Mouse (Mus musculus) heart, embryonic 15.5 days (tissue): ENCODE results near the gene Atp8b2. TPM values are rescaled to one million over a fixed set of nuclear protein-coding genes. Genes with fewer than 3 reads are reported as not detected.

ENCODE experiments used
- ATAC-seq: fragments of 200-750 bp; cut with Nextera tagmentation; replicated peaks from 2 replicates; pipeline ENCODE4 v1.8.0; 2017; ENCODE audit warnings: low read depth, moderate TSS enrichment; ENCODE audit not compliant: insufficient number of reproducible peaks, insufficient read depth, low FRiP score
- H3K27ac ChIP-seq: fragments of 300-500 bp; sonication (generic); 2 replicates; pipeline ENCODE4 v1.5.1; 2015; ENCODE audit warnings: mild to moderate bottlenecking, inconsistent platforms
- H3K27me3 ChIP-seq: fragments of 300-500 bp; sonication (generic); 2 replicates; pipeline ENCODE4 v1.6.1; 2015; ENCODE audit warnings: inconsistent platforms
- H3K36me3 ChIP-seq: fragments of 300-500 bp; sonication (generic); 2 replicates; pipeline ENCODE4 v1.6.1; 2015; ENCODE audit warnings: mild to moderate bottlenecking, inconsistent platforms
- H3K4me1 ChIP-seq: fragments of 300-500 bp; sonication (generic); replicated peaks from 2 replicates; pipeline ENCODE4 v1.6.1; 2015; ENCODE audit warnings: inconsistent platforms
- H3K4me2 ChIP-seq: fragments of 300-500 bp; sonication (generic); 2 replicates; pipeline ENCODE4 v1.6.1; 2015; ENCODE audit warnings: inconsistent platforms, mild to moderate bottlenecking, moderate library complexity
- H3K4me3 ChIP-seq: fragments of 300-500 bp; sonication (generic); 2 replicates; pipeline ENCODE4 v1.5.1; 2015; ENCODE audit warnings: mild to moderate bottlenecking, inconsistent platforms
- H3K9ac ChIP-seq: fragments of 300-500 bp; sonication (generic); 2 replicates; pipeline ENCODE4 v1.6.1; 2015; ENCODE audit warnings: mild to moderate bottlenecking, inconsistent platforms
- H3K9me3 ChIP-seq: fragments of 300-500 bp; sonication (generic); replicated peaks from 2 replicates; pipeline ENCODE4 v1.6.1; 2016; ENCODE audit warnings: inconsistent platforms
- WGBS: fragments of 180-500 bp; shearing (Covaris S2); methylation state at CpG from one replicate; pipeline ENCODE4 v1.1.7; 2015; ENCODE audit warnings: mixed read lengths; 5-methylcytosine and 5-hydroxymethylcytosine counted together
- polyA plus RNA-seq: library from polyadenylated mRNA; unstranded; fragments of >200 nt; fragmentation: Nextera tagmentation; extraction: Ambion mirVana; gene quantifications from 2 replicates; pipeline ENCODE4 v1.2.1, GENCODE M21; 2015

Atp8b2 gene
- polyA plus RNA-seq, 1 experiment from 2014 or later, result 9.9 TPM

- peaks cover 26% of the 10 kb centered on the region for H3K27me3 ChIP-seq
- H3K4me1 ChIP-seq, result peaks cover 14% of the 10 kb centered on the region
- H3K9ac ChIP-seq, result no peak overlapping the region
- no peak for ATAC-seq
- no peaks in the 10 kb centered on the region for H3K36me3 ChIP-seq
- no peak overlapping the region for H3K4me3 ChIP-seq
- H3K4me2 ChIP-seq, result no peak overlapping the region
- 40% methylated on average over 3 of the region's 3 CpGs for WGBS
- no peaks in the 10 kb centered on the region for H3K9me3 ChIP-seq
- H3K27ac ChIP-seq, result no peak overlapping the region
These were observed 45.9 kb downstream of the Atp8b2 start for GRCm38 (mm10) chr3:89917408-89917807.

- no peak for ATAC-seq
- Histone ChIP-seq H3K9ac (no peak overlapping the region), H3K36me3 (no peaks in the 10 kb centered on the region), H3K27ac (no peak overlapping the region), H3K9me3 (no peaks in the 10 kb centered on the region), H3K27me3 (peaks cover 32% of the 10 kb centered on the region), H3K4me3 (no peak overlapping the region), H3K4me1 (peaks cover 18% of the 10 kb centered on the region), H3K4me2 (no peak overlapping the region)
- WGBS, result 70% methylated on average over 1 of the region's 1 CpGs
These were observed 46.7 kb downstream of the Atp8b2 start for GRCm38 (mm10) chr3:89916622-89917021.

GRCm38 (mm10) chr3:89914700-89915099, 48.6 kb downstream of the Atp8b2 start:
- Histone ChIP-seq H3K36me3 (no peaks in the 10 kb centered on the region), H3K4me2 (no peak overlapping the region), H3K9me3 (no peaks in the 10 kb centered on the region), H3K9ac (no peak overlapping the region), H3K4me1 (peaks cover 18% of the 10 kb centered on the region), H3K4me3 (no peak overlapping the region), H3K27ac (no peak overlapping the region), H3K27me3 (peaks cover 43% of the 10 kb centered on the region)
- ATAC-seq, result no peak
- WGBS, result 61% methylated on average over 4 of the region's 4 CpGs

- H3K4me2 ChIP-seq, result peak within 1 kb of the TSS; percentile 95
These were observed 50.5 kb downstream of the Atp8b2 start, which contains the start of gene Il6ra for GRCm38 (mm10) chr3:89912543-89913391. Gene Il6ra, minus strand, starts transcription at chr3:89913196.

GRCm38 (mm10) chr3:89912108-89912542, 51.2 kb downstream of the Atp8b2 start:
- Histone ChIP-seq H3K27ac (no peak overlapping the region), H3K9ac (no peak overlapping the region), H3K4me3 (peak overlapping the region; percentile 53), H3K9me3 (no peaks in the 10 kb centered on the region), H3K4me2 (peak overlapping the region; percentile 95; the same call in 1 of the 2 replicates), H3K36me3 (no peaks in the 10 kb centered on the region), H3K4me1 (peaks cover 18% of the 10 kb centered on the region), H3K27me3 (peaks cover 43% of the 10 kb centered on the region)
- 34% methylated on average over 6 of the region's 6 CpGs for WGBS
- no peak for ATAC-seq

More at GRCm38 (mm10) chr3:89912543-89913391, 50.5 kb downstream of the Atp8b2 start, which contains the start of gene Il6ra:
- Histone ChIP-seq H3K27ac (peak within 1 kb of the TSS; percentile 41; the same call in 1 of the 2 replicates), H3K9me3 (no peaks in the 10 kb centered on the region), H3K9ac (peak within 1 kb of the TSS; percentile 55), H3K27me3 (peaks cover 43% of the 10 kb centered on the region), H3K36me3 (no peaks in the 10 kb centered on the region), H3K4me1 (peaks cover 18% of the 10 kb centered on the region), H3K4me3 (peak within 1 kb of the TSS; percentile 53)
- WGBS, result 1% methylated on average over 75 of the region's 75 CpGs
- ATAC-seq, result peak; percentile 84

GRCm38 (mm10) chr3:89911207-89911606, 52.1 kb downstream of the Atp8b2 start:
- 89% methylated on average over 3 of the region's 3 CpGs for WGBS
- no peak for ATAC-seq
- H3K27me3 ChIP-seq, result peaks cover 43% of the 10 kb centered on the region
- no peak overlapping the region for H3K27ac ChIP-seq
- no peak overlapping the region for H3K4me3 ChIP-seq
- no peak overlapping the region for H3K9ac ChIP-seq
- no peaks in the 10 kb centered on the region for H3K36me3 ChIP-seq
- H3K4me1 ChIP-seq, result peaks cover 18% of the 10 kb centered on the region
- no peak overlapping the region for H3K4me2 ChIP-seq
- H3K9me3 ChIP-seq, result no peaks in the 10 kb centered on the region

GRCm38 (mm10) chr3:89909703-89910542, 53.4 kb downstream of the Atp8b2 start:
- no peaks in the 10 kb centered on the region for H3K36me3 ChIP-seq
- H3K27me3 ChIP-seq, result peaks cover 37% of the 10 kb centered on the region
- no peak overlapping the region for H3K27ac ChIP-seq
- WGBS, result 58% methylated on average over 5 of the region's 5 CpGs
- no peak overlapping the region for H3K4me3 ChIP-seq
- H3K9ac ChIP-seq, result no peak overlapping the region
- H3K9me3 ChIP-seq, result no peaks in the 10 kb centered on the region
- H3K4me2 ChIP-seq, result no peak overlapping the region
- H3K4me1 ChIP-seq, result peaks cover 23% of the 10 kb centered on the region
- no peak for ATAC-seq

GRCm38 (mm10) chr3:89908836-89909235, 54.5 kb downstream of the Atp8b2 start:
- no peak for ATAC-seq
- H3K36me3 ChIP-seq, result no peaks in the 10 kb centered on the region
- H3K4me3 ChIP-seq, result no peak overlapping the region
- no peak overlapping the region for H3K9ac ChIP-seq
- peaks cover 23% of the 10 kb centered on the region for H3K4me1 ChIP-seq
- no peaks in the 10 kb centered on the region for H3K9me3 ChIP-seq
- H3K27ac ChIP-seq, result no peak overlapping the region
- WGBS, result 80% methylated on average over 6 of the region's 6 CpGs
- no peak overlapping the region for H3K4me2 ChIP-seq
- H3K27me3 ChIP-seq, result peaks cover 27% of the 10 kb centered on the region

- Histone ChIP-seq H3K27ac (no peak overlapping the region), H3K9me3 (no peaks in the 10 kb centered on the region), H3K4me2 (no peak overlapping the region), H3K4me1 (peaks cover 13% of the 10 kb centered on the region), H3K9ac (no peak overlapping the region), H3K4me3 (no peak overlapping the region), H3K27me3 (peaks cover 24% of the 10 kb centered on the region), H3K36me3 (no peaks in the 10 kb centered on the region)
- ATAC-seq, result no peak
- 70% methylated on average over 3 of the region's 3 CpGs for WGBS
These were observed 55.5 kb downstream of the Atp8b2 start for GRCm38 (mm10) chr3:89907846-89908245.

GRCm38 (mm10) chr3:89899511-89899908, 63.8 kb downstream of the Atp8b2 start:
- WGBS, result 46% methylated on average over 8 of the region's 8 CpGs
- Histone ChIP-seq H3K4me1 (peaks cover 13% of the 10 kb centered on the region), H3K27ac (no peak overlapping the region), H3K9me3 (no peaks in the 10 kb centered on the region), H3K36me3 (no peaks in the 10 kb centered on the region), H3K27me3 (peaks cover 9% of the 10 kb centered on the region; the same call in 1 of the 2 replicates), H3K9ac (no peak overlapping the region), H3K4me3 (no peak overlapping the region), H3K4me2 (no peak overlapping the region)
- ATAC-seq, result no peak

GRCm38 (mm10) chr3:89898870-89899510, 64.3 kb downstream of the Atp8b2 start:
- Histone ChIP-seq H3K27ac (no peak overlapping the region), H3K4me2 (no peak overlapping the region), H3K27me3 (peaks cover 9% of the 10 kb centered on the region; the same call in 1 of the 2 replicates), H3K4me1 (peaks cover 13% of the 10 kb centered on the region), H3K9ac (no peak overlapping the region), H3K36me3 (no peaks in the 10 kb centered on the region), H3K4me3 (no peak overlapping the region), H3K9me3 (no peaks in the 10 kb centered on the region)
- ATAC-seq, result no peak
- 48% methylated on average over 5 of the region's 5 CpGs for WGBS
